Mouse (Mus musculus): ENCODE measurements at regions not wholly inside any gene's neighbourhood (a gene's known extent, or its start where the extent isn't known, plus 50 kb on each side); places are given as distances from the start of the nearest gene placed in this dataset.

DNA sequence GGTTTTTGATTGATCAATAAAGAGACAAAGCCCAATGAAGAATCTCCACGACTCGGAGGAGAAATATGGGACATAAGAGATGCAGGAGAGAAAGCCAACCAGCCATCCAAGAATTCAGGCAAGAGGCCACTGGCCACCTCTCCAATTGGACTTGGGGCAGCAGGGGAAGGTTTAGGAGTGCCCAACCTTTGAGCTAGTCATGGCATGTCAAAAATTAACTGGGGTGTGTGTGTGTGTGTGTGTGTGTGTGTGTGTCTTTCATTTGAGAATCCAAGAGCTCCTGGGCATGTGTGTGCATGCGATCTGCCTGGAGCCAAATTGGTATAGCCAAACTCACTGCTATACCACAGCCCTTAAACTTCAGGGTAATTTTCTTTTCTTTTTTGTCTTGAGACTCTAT, 51.6 kb upstream of the Cecr2 start:
- Histone ChIP-seq H3K27ac (ENCODE audit: insufficient read depth, low read length) (no peak overlapping the region), H3K27me3 (ENCODE audit: control insufficient read depth, insufficient read depth, low read length, poor library complexity, severe bottlenecking) (no peaks in the 10 kb centered on the region), H3K4me3 (ENCODE audit: low read depth, low read length) (no peak overlapping the region), H3K4me1 (ENCODE audit: control insufficient read depth, insufficient read depth, low read length) (no peaks in the 10 kb centered on the region), H3K9me3 (replicated peaks; ENCODE audit: control insufficient read depth, insufficient read depth, low read length, poor library complexity, severe bottlenecking) (no peaks in the 10 kb centered on the region), H3K9ac (ENCODE audit: low read depth, poor library complexity, severe bottlenecking) (no peak overlapping the region), H3K36me3 (ENCODE audit: control insufficient read depth, insufficient read depth, low read length, poor library complexity, severe bottlenecking) (no peaks in the 10 kb centered on the region)
- TF ChIP-seq CTCF (IDR thresholded peaks at IDR 0.05; ENCODE audit: low read depth, low read length) (no peak), EP300 (IDR thresholded peaks at IDR 0.05; ENCODE audit: insufficient read depth, low read depth, low read length) (no peak), POLR2A (IDR thresholded peaks at IDR 0.05; ENCODE audit: insufficient read depth, low read length) (no peak)

DNA sequence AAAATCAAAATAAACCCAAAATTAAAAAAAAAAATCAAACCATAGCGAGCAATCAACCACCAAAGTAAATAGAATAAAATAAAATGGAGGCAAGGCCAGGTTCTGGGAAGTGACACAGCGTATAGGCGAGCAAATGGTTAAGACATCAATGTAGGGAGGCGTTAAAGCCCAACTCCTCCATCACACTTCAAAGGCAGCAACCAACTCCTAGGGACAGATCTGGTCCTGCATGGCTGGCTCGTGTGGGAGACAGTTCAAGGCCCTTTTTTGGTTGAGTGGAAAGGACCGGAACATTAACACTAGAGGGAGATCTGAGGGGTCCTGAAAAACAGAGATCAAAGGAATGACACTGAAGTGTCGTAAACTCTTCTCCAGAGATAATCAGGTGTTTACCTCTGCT, 53.8 kb upstream of the Cecr2 start:
- Histone ChIP-seq H3K4me1 (ENCODE audit: control insufficient read depth, insufficient read depth, low read length) (no peaks in the 10 kb centered on the region), H3K4me3 (ENCODE audit: low read depth, low read length) (no peak overlapping the region)
- TF ChIP-seq POLR2A (IDR thresholded peaks at IDR 0.05; ENCODE audit: insufficient read depth, low read length) (no peak), CTCF (IDR thresholded peaks at IDR 0.05; ENCODE audit: low read depth, low read length) (no peak), EP300 (IDR thresholded peaks at IDR 0.05; ENCODE audit: insufficient read depth, low read depth, low read length) (no peak)

DNA sequence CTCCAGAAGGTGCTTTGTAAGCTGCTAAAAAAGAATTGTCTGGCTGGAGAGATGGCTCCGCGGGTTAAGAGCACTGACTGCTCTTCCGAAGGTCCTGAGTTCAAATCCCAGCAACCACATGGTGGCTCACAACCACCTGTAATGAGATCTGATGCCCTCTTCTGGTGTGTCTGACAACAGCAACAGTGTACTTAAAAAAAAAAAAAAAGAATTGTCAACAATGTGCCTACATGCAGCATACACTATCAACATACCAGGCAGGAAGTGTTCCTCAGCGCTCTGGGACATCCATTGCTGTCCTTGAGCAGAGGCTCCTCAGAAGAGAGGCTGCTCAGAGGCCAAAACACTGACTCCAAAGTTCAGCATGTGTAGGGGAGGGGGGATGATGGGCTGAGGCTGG, 56.3 kb upstream of the Cecr2 start:
- Histone ChIP-seq H3K36me3 (ENCODE audit: control insufficient read depth, insufficient read depth, low read length, poor library complexity, severe bottlenecking) (no peaks in the 10 kb centered on the region), H3K27me3 (ENCODE audit: control insufficient read depth, insufficient read depth, low read length, poor library complexity, severe bottlenecking) (no peaks in the 10 kb centered on the region), H3K9me3 (replicated peaks; ENCODE audit: control insufficient read depth, insufficient read depth, low read length, poor library complexity, severe bottlenecking) (no peaks in the 10 kb centered on the region), H3K27ac (ENCODE audit: insufficient read depth, low read length) (no peak overlapping the region), H3K4me1 (ENCODE audit: control insufficient read depth, insufficient read depth, low read length) (no peaks in the 10 kb centered on the region), H3K4me3 (ENCODE audit: low read depth, low read length) (no peak overlapping the region), H3K9ac (ENCODE audit: low read depth, poor library complexity, severe bottlenecking) (no peak overlapping the region)
- TF ChIP-seq POLR2A (IDR thresholded peaks at IDR 0.05; ENCODE audit: insufficient read depth, low read length) (no peak), CTCF (IDR thresholded peaks at IDR 0.05; ENCODE audit: low read depth, low read length) (no peak), EP300 (IDR thresholded peaks at IDR 0.05; ENCODE audit: insufficient read depth, low read depth, low read length) (no peak)

More for the DNA sequence above, 53.8 kb upstream of the Cecr2 start:
- no peaks in the 10 kb centered on the region for H3K9me3 ChIP-seq (replicated peaks; ENCODE audit: control insufficient read depth, insufficient read depth, low read length, poor library complexity, severe bottlenecking)
- no peaks in the 10 kb centered on the region for H3K36me3 ChIP-seq (ENCODE audit: control insufficient read depth, insufficient read depth, low read length, poor library complexity, severe bottlenecking)
- H3K27me3 ChIP-seq (ENCODE audit: control insufficient read depth, insufficient read depth, low read length, poor library complexity, severe bottlenecking): no peaks in the 10 kb centered on the region
- no peak overlapping the region for H3K27ac ChIP-seq (ENCODE audit: insufficient read depth, low read length)
- H3K9ac ChIP-seq (ENCODE audit: low read depth, poor library complexity, severe bottlenecking): no peak overlapping the region

DNA sequence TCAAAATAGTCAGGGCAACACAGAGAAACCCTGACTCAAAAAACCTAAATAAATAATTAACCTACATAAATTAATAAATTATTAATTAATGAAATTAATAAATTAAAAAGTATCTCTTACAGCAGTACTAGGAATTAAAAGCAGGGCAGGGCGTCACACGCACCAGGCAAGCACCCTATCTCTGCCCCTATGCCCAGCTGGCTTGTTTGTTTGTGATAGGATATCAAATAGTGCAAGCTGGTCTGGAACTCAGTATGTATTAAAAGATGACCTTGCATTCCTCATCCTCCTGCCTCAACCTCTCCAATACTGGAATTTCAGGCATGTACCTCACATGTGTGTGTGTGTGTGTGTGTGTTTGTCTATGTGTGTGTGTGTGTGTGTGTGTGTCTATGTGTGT, 60.7 kb upstream of the Cecr2 start:
- H3K9ac ChIP-seq (ENCODE audit: low read depth, poor library complexity, severe bottlenecking): no peak overlapping the region
- no peaks in the 10 kb centered on the region for H3K4me1 ChIP-seq (ENCODE audit: control insufficient read depth, insufficient read depth, low read length)
- TF ChIP-seq CTCF (IDR thresholded peaks at IDR 0.05; ENCODE audit: low read depth, low read length) (no peak), EP300 (IDR thresholded peaks at IDR 0.05; ENCODE audit: insufficient read depth, low read depth, low read length) (no peak), POLR2A (IDR thresholded peaks at IDR 0.05; ENCODE audit: insufficient read depth, low read length) (no peak)
- H3K4me3 ChIP-seq (ENCODE audit: low read depth, low read length): no peak overlapping the region
- no peaks in the 10 kb centered on the region for H3K27me3 ChIP-seq (ENCODE audit: control insufficient read depth, insufficient read depth, low read length, poor library complexity, severe bottlenecking)
- H3K9me3 ChIP-seq (replicated peaks; ENCODE audit: control insufficient read depth, insufficient read depth, low read length, poor library complexity, severe bottlenecking): no peaks in the 10 kb centered on the region
- H3K27ac ChIP-seq (ENCODE audit: insufficient read depth, low read length): no peak overlapping the region
- H3K36me3 ChIP-seq (ENCODE audit: control insufficient read depth, insufficient read depth, low read length, poor library complexity, severe bottlenecking): no peaks in the 10 kb centered on the region

DNA sequence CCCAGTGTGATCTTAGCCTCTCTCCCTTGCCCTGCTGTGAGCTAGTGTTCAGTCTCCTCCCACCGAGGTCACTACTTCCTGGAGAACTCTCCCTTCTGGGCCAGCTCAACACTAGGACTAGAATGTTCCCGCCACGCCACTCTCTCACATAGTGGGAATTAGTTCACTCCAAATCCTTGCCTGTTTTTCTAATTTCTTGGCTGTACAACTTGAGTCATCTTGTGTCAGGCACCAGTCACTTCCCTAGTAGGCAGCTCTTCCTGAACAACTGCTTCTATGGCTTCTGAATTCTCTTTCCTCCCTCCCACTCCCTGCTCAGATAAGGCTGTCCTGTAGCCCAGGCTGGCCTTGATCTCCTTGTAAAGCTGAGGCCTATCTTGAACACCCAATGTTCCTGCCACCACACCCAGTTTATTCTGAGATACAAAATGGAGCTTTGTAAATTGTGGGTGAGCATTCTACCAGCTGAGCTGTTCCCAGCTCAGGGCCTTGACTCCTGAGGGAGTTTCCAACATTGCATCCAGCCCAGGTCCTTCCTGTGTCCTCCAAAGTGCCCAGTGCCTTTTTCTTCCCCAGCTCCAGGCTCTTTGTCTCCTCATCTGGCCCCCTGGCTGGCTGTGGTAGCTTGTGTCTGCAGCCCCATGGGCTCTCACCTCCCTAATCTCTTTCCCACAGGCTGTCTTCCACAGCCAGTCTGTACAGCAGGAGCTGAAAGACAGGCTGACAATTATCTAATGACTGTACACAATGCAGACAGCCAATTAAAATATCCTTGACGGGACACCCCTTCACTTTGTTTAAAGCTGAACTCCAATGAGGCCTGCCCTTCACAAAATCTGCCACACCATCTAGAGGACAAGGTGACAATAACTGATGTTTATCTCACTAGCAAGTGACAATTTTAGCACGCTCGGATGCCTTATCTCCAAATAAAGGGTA, 61.9 kb upstream of the Cecr2 start:
- H3K9ac ChIP-seq (ENCODE audit: low read depth, poor library complexity, severe bottlenecking): no peak overlapping the region
- no peak overlapping the region for H3K27ac ChIP-seq (ENCODE audit: insufficient read depth, low read length)
- TF ChIP-seq EP300 (IDR thresholded peaks at IDR 0.05; ENCODE audit: insufficient read depth, low read depth, low read length) (no peak), POLR2A (IDR thresholded peaks at IDR 0.05; ENCODE audit: insufficient read depth, low read length) (no peak), CTCF (IDR thresholded peaks at IDR 0.05; ENCODE audit: low read depth, low read length) (no peak)

DNA sequence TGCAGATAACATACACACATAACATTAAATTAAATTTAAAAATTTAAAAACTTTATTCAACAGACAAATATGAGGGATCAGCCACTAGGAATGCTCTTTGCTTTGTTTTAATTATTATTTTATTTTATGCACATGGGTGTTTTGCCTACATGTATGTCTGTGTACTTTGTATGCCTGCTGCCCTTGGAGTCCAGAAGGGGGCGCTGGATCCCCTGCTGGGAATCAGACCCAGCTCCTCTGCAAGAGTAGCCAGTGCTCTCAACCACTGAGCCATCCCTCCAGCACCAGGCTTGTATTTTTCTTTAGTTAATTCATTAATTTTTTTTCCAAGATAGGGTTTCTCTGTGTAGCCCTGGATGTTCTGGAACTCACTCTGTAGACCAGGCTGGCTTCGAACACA, 62.7 kb upstream of the Cecr2 start:
- Histone ChIP-seq H3K27me3 (ENCODE audit: control insufficient read depth, insufficient read depth, low read length, poor library complexity, severe bottlenecking) (no peaks in the 10 kb centered on the region), H3K4me3 (ENCODE audit: low read depth, low read length) (no peak overlapping the region), H3K4me1 (ENCODE audit: control insufficient read depth, insufficient read depth, low read length) (no peaks in the 10 kb centered on the region), H3K9me3 (replicated peaks; ENCODE audit: control insufficient read depth, insufficient read depth, low read length, poor library complexity, severe bottlenecking) (no peaks in the 10 kb centered on the region), H3K9ac (ENCODE audit: low read depth, poor library complexity, severe bottlenecking) (no peak overlapping the region), H3K27ac (ENCODE audit: insufficient read depth, low read length) (no peak overlapping the region), H3K36me3 (ENCODE audit: control insufficient read depth, insufficient read depth, low read length, poor library complexity, severe bottlenecking) (no peaks in the 10 kb centered on the region)
- TF ChIP-seq EP300 (IDR thresholded peaks at IDR 0.05; ENCODE audit: insufficient read depth, low read depth, low read length): no peak
- TF ChIP-seq CTCF (IDR thresholded peaks at IDR 0.05; ENCODE audit: low read depth, low read length): peak; percentile 72
- TF ChIP-seq POLR2A (IDR thresholded peaks at IDR 0.05; ENCODE audit: insufficient read depth, low read length): no peak

More for the DNA sequence above, 61.9 kb upstream of the Cecr2 start:
- Histone ChIP-seq H3K4me3 (ENCODE audit: low read depth, low read length) (no peak overlapping the region), H3K9me3 (replicated peaks; ENCODE audit: control insufficient read depth, insufficient read depth, low read length, poor library complexity, severe bottlenecking) (no peaks in the 10 kb centered on the region), H3K4me1 (ENCODE audit: control insufficient read depth, insufficient read depth, low read length) (no peaks in the 10 kb centered on the region), H3K27me3 (ENCODE audit: control insufficient read depth, insufficient read depth, low read length, poor library complexity, severe bottlenecking) (no peaks in the 10 kb centered on the region), H3K36me3 (ENCODE audit: control insufficient read depth, insufficient read depth, low read length, poor library complexity, severe bottlenecking) (no peaks in the 10 kb centered on the region)
